Mouse (Mus musculus): ENCODE measurements around the gene Pin4. TPM values are rescaled to one million over a fixed set of nuclear protein-coding genes. Genes with fewer than 3 reads are reported as not detected.
"Not testable (repeated sequence)": the region's sequence is repeated elsewhere in the genome, so short reads cannot be mapped to it uniquely, and the experiment has no call there.

The Pin4 gene
- polyA plus RNA-seq, 1 experiment from 2014 or later = 50.1 TPM

DNA sequence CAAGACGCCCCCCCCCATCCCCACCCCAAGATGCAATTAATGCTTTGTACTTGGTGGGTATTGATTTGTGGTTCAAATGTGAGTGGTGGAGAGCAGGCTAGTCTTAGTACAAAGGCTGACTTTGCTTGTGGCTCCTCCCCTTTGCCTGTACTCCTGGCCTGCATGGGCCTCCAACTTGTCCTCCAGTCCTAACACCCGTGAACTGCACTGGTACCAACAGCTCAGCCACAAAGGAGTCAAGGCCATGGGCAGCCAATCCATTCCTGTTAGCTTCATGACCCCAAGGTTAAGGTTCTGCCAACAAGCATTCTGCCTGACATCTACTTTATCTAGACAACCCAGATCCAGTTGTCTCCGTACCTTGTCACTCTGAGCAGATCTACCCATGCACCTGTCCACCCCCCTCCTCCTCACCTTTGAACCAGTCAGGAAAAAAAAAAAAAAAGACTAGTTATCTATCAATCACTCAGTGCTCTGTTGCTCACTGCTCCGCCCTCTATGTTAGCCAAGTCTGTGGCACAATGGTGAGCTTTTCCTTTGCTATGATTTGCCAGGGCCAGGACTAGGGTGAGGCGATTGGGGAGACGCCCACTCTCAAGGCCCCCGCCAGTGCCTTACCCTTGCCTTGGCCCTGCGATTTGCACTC, 33.3 kb upstream of the Pin4 start:
- Histone ChIP-seq H3K4me3 (replicated peaks) (no peak overlapping the region), H3K27me3 (replicated peaks) (no peaks in the 10 kb centered on the region), H3K4me1 (replicated peaks) (no peaks in the 10 kb centered on the region), H3K9ac (no peak overlapping the region), H3K4me2 (replicated peaks) (no peak overlapping the region), H3K27ac (no peak overlapping the region), H3K36me3 (no peaks in the 10 kb centered on the region), H3K9me3 (no peaks in the 10 kb centered on the region)
- peak; percentile 84 for ATAC-seq
- 68% methylated on average over 8 of the region's 8 CpGs for WGBS

DNA sequence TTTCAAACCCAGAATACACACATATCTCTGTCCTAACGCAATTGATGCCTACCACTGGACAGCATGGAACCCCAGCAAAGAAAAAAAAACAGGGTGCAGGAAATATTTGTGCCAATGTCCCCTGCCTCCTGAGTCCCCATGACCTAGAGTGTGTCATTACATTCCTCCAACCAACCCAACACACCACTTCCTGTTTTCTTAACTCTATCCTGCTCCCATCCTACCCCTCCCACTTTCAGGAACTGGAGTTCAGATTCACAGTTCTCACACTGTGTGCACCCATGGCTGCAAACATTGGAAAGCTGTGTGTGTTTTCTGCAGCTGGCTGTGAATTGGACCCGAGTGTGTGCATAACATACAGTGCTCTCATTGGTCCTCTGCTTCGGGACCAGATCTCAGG, 28.6 kb upstream of the Pin4 start:
- Histone ChIP-seq H3K4me2 (replicated peaks) (no peak overlapping the region), H3K27ac (no peak overlapping the region), H3K27me3 (replicated peaks) (peaks cover 4% of the 10 kb centered on the region; the same call in 1 of the 2 replicates), H3K36me3 (no peaks in the 10 kb centered on the region), H3K9ac (no peak overlapping the region), H3K4me3 (replicated peaks) (no peak overlapping the region), H3K4me1 (replicated peaks) (no peaks in the 10 kb centered on the region), H3K9me3 (no peaks in the 10 kb centered on the region)
- ATAC-seq = no peak
- WGBS = 77% methylated on average over 3 of the region's 3 CpGs

DNA sequence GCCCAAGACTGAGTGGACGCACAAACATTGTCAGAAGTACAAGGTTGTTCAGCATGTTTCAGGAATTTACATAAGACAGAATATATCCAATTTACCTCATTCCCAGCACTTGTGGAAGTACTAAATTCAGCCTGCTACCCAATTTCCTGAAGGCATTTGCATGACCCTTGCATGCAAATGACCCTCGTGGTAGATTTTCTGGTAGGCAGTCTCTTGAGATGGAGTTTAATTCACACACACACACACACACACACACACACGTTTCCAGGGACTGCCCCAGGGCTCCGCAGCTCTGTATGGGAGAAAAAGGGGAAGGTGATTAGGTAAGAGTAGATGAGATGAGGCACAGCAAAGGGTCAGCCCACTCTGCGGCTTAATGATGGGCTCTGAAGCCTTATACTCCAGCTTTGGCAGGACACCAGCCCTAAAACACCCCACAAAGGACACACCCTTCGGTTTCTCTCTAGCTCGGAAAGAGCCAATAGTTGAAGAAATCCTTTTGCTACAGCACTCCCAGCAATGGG, 24.8 kb upstream of the Pin4 start:
- 72% methylated on average over 7 of the region's 7 CpGs for WGBS
- ATAC-seq = no peak
- no peak overlapping the region for H3K27ac ChIP-seq
- H3K9me3 ChIP-seq = no peaks in the 10 kb centered on the region
- H3K27me3 ChIP-seq (replicated peaks) = peaks cover 4% of the 10 kb centered on the region; the same call in 1 of the 2 replicates
- H3K36me3 ChIP-seq = no peaks in the 10 kb centered on the region
- no peak overlapping the region for H3K4me2 ChIP-seq (replicated peaks)
- H3K4me3 ChIP-seq (replicated peaks) = no peak overlapping the region
- no peak overlapping the region for H3K9ac ChIP-seq
- no peaks in the 10 kb centered on the region for H3K4me1 ChIP-seq (replicated peaks)

DNA sequence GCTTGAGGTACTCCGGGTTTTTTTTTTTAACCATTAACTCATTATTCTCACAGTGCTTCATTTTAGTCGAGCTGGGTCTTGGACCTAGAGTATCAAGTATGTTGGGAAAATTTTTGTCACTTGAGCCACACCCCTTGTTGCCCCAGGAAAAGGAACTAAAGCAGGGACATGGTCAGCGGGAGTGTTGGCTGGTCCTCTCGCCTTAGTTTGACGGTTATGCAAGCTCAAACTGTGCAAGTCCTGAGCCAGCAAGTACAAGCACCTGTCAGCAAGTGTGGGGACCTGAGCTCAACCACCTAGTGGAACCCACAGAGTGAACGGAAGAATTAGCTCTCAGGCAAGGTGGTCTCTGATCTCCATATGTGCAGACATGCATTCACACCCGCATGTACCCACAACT, 17.4 kb upstream of the Pin4 start:
- Histone ChIP-seq H3K27me3 (replicated peaks) (no peaks in the 10 kb centered on the region), H3K4me2 (replicated peaks) (no peak overlapping the region), H3K4me3 (replicated peaks) (no peak overlapping the region), H3K9ac (no peak overlapping the region), H3K36me3 (no peaks in the 10 kb centered on the region), H3K4me1 (replicated peaks) (no peaks in the 10 kb centered on the region), H3K27ac (no peak overlapping the region), H3K9me3 (no peaks in the 10 kb centered on the region)
- 71% methylated on average over 7 of the region's 7 CpGs for WGBS
- no peak for ATAC-seq

DNA sequence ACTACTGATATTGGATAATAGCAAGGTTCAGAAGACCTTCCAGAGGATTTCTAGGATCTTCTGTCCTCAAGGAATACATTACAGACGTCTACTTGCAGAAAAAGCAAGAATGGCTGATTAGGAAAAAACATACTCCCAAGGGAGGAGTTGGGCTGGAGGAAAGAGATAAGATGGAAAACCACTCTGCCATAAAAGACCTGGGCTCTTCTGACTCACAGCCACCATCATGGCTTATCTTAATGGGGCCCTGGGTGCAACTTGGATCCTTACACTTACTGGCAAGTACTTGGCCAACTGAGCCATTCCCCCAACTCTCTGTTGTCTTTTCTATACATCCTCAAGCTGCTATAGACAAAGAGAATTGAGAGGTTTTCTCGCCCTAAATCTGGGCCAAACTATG, 15.4 kb upstream of the Pin4 start:
- not testable (repeated sequence) for H3K9ac ChIP-seq; H3K4me1 ChIP-seq (replicated peaks); H3K4me3 ChIP-seq (replicated peaks); H3K27me3 ChIP-seq (replicated peaks); H3K27ac ChIP-seq; H3K4me2 ChIP-seq (replicated peaks); ATAC-seq; H3K9me3 ChIP-seq; H3K36me3 ChIP-seq
- 64% methylated on average over 2 of the region's 2 CpGs for WGBS

DNA sequence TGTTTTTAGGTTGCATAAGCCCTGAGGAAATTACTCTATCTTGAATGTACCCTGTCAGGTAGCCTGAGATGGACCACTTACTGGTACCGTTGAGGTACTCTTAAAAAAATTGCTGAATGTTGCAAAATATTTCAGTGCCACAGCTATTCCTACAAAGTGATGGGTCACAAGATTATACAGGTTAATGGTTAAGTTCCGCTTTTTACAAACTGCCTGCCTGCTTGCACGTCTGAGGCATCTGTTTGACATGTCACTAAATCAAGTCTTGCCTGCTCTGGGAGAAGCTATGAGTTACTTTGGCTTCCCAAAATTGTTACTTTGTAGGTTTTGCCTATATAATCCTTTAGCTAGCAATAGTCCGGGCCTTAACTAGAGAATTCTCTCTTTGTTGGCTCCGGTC, 9.9 kb upstream of the Pin4 start:
- H3K27me3 ChIP-seq (replicated peaks); H3K9ac ChIP-seq; H3K4me2 ChIP-seq (replicated peaks); H3K27ac ChIP-seq; H3K9me3 ChIP-seq; H3K36me3 ChIP-seq; ATAC-seq; H3K4me3 ChIP-seq (replicated peaks); H3K4me1 ChIP-seq (replicated peaks): not testable (repeated sequence)
- 61% methylated on average over 5 of the region's 5 CpGs for WGBS

DNA sequence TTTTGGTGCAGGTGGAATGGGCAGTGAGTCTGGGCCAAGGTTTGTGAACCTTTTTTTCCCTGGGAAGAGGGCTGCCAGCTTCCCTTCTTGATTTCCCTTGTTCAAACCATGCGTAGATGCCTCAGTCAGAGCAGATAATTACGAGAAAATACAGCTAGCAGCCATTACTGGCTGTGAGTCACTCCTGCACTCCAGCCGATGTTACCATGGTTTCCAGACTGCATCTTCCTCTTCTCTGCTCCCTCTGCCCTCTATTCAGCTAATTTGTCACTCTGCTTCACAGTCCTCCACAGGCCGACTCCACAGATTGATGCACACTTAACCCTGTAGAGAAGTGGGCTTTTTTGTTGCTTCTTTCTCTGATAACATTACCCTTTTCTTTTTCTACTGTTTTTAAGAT, 3.6 kb upstream of the Pin4 start:
- 52% methylated on average over 4 of the region's 4 CpGs for WGBS
- Histone ChIP-seq H3K4me1 (replicated peaks) (no peaks in the 10 kb centered on the region), H3K27me3 (replicated peaks) (no peaks in the 10 kb centered on the region), H3K9me3 (no peaks in the 10 kb centered on the region), H3K27ac (no peak overlapping the region), H3K36me3 (no peaks in the 10 kb centered on the region), H3K9ac (no peak overlapping the region), H3K4me3 (replicated peaks) (no peak overlapping the region), H3K4me2 (replicated peaks) (no peak overlapping the region)
- ATAC-seq = no peak

DNA sequence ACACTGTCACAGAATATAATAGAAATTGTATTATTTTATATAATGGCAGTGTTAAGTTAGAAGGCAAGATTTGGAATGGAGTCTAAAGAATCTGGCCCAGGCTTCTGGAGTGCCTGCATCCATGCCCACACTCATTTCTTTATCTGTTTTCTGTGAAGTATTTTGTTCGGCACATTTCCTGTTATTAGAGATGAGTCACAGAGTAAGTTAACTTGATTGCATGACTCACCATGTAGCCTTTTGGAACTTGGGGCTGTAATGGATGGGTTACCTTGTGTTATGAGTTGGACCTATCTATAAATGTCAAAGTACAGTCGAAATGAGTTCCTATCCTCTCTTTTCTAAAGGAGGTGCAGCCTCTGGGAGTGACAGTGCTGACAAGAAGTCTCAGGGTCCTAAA, 2.1 kb downstream of the Pin4 start:
- ATAC-seq = no peak
- Histone ChIP-seq H3K4me2 (replicated peaks) (no peak overlapping the region), H3K4me3 (replicated peaks) (no peak overlapping the region), H3K36me3 (0 out of 2 replicates have a peak, but pooled peaks cover 2% of the 10 kb centered on the region), H3K27me3 (replicated peaks) (no peaks in the 10 kb centered on the region), H3K9ac (no peak overlapping the region), H3K27ac (no peak overlapping the region), H3K9me3 (no peaks in the 10 kb centered on the region), H3K4me1 (replicated peaks) (no peaks in the 10 kb centered on the region)
- WGBS = 69% methylated on average over 2 of the region's 2 CpGs

DNA sequence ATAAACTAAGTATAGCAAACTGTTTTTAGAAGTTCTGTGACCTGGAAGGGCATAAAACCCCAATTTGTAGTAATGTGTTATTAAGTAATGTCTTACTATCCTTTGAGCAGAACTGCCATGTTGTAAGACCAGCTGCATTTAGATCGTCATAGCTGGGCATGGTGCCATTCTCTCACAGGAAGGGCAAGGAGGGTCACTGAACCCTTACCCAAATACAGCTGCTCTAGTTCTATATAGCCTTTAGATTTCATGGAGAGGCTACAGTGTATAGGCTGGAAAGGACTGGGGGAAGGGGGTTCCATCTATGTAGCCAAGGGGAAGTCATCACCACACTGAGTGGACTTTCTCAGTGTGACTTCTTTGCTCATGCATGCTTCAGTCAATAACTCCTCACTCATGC, 21.9 kb downstream of the Pin4 start:
- no peak overlapping the region for H3K27ac ChIP-seq
- no peak overlapping the region for H3K4me3 ChIP-seq (replicated peaks)
- no peak overlapping the region for H3K4me2 ChIP-seq (replicated peaks)
- 70% methylated on average over 1 of the region's 1 CpGs for WGBS
- no peaks in the 10 kb centered on the region for H3K4me1 ChIP-seq (replicated peaks)
- H3K36me3 ChIP-seq = 0 out of 2 replicates have a peak, but pooled peaks cover 4% of the 10 kb centered on the region
- H3K9me3 ChIP-seq = no peaks in the 10 kb centered on the region
- H3K9ac ChIP-seq = no peak overlapping the region
- ATAC-seq = no peak
- H3K27me3 ChIP-seq (replicated peaks) = no peaks in the 10 kb centered on the region

DNA sequence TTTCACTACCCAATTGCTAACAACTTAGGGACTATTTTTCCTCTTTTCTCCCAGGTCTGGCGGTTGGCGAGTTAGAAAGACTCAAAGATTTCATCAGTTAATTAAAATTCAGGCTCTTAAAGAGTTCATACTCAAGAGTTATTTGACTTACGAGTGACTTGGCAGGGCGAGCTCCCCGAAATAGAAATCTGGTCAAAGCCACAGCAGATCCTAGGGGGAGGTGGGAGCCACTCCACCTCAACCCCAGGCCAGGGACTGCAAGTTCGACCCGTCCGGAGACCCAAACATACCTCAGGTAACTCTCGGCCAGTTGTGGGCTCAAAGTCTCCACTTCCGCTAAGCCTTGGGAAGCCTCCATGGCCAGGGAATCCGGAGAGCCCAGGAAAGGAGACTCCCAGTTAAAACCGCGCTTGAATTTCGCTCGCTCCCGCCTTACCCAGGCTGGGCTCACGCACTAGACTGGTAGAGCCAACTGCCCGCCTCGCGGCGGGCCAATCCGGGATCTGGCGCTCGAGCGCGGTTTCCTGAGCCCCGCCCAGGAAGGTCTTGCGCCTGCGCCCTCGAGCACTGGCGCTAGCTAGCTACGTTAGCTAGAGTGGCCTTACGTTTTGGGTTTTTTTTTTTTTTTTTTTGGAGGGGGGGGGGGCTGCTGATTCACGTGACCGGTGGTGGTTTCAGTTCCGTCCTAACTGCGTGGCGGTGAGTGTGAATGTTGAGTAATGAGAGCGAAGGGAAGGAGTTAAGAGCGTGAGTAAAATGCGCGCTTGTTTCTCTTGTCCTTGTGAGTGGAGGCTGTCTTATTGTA, 37.6 kb downstream of the Pin4 start, which contains the start of gene Ercc6l:
Gene Ercc6l (minus strand): TSS at position 474 of the 805 bp plus-strand sequence.
- 14% methylated on average over 42 of the region's 42 CpGs for WGBS

DNA sequence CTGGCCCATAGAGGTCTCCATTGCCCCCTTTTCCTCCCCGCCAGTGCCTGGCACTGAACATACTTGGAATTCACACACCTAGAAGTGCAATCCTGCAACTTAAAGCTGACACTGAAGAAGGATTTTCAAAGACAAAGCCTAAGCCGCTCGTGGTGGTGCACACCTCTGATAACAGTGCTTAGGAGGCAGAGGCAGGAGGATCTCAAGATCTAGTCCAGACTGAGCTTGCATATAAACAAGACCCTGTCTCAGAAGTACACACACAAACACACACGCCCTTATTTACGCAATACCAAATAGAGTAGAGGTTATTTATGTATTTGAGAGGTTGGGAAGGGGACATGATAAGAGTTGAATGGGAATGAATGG, 38.2 kb downstream of the Pin4 start:
- peak overlapping the region; percentile 72; the same call in 1 of the 2 replicates for H3K27ac ChIP-seq

More for the DNA sequence above, 37.6 kb downstream of the Pin4 start, which contains the start of gene Ercc6l:
- Histone ChIP-seq H3K4me1 (replicated peaks) (no peaks in the 10 kb centered on the region), H3K27me3 (replicated peaks) (no peaks in the 10 kb centered on the region; the same call in 1 of the 2 replicates), H3K4me2 (replicated peaks) (peak within 1 kb of the TSS; percentile 48), H3K27ac (peak within 1 kb of the TSS; percentile 72), H3K36me3 (no peaks in the 10 kb centered on the region), H3K4me3 (replicated peaks) (peak within 1 kb of the TSS; percentile 51), H3K9ac (peak within 1 kb of the TSS; percentile 55), H3K9me3 (no peaks in the 10 kb centered on the region)
- peak; percentile 99 for ATAC-seq

DNA sequence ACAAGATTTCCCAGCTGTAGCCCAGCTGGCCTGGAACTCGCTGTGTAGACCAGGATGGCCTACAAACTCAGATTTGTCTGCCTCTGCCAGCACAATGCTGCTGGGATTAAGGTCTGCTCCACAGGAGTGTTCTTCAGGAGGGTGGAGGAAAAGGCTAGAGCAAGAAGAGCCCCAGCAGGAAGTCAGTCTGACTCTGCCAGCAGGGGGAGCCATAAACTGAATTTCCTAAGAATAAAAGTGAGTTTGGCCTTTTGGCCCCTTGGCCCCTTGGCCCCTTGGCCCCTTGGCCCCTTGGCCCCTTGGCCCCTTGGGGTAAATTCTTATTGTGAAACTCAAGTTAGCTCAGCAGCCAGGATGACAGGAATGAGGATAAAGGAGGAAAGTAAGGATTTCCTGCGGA, 40.5 kb downstream of the Pin4 start:
- Histone ChIP-seq H3K4me3 (replicated peaks) (no peak overlapping the region), H3K9ac (no peak overlapping the region), H3K4me2 (replicated peaks) (no peak overlapping the region), H3K27ac (no peak overlapping the region), H3K9me3 (no peaks in the 10 kb centered on the region), H3K4me1 (replicated peaks) (no peaks in the 10 kb centered on the region), H3K36me3 (no peaks in the 10 kb centered on the region), H3K27me3 (replicated peaks) (no peaks in the 10 kb centered on the region; the same call in 1 of the 2 replicates)
- no peak for ATAC-seq
- 71% methylated on average over 2 of the region's 2 CpGs for WGBS

More for the DNA sequence above, 38.2 kb downstream of the Pin4 start:
- peak overlapping the region; percentile 34 for H3K4me3 ChIP-seq (replicated peaks)
- no peaks in the 10 kb centered on the region for H3K36me3 ChIP-seq
- H3K9me3 ChIP-seq = no peaks in the 10 kb centered on the region
- no peaks in the 10 kb centered on the region; the same call in 1 of the 2 replicates for H3K27me3 ChIP-seq (replicated peaks)
- ATAC-seq = no peak
- WGBS = 49% methylated on average over 5 of the region's 5 CpGs
- H3K9ac ChIP-seq = peak overlapping the region; percentile 39; the same call in 1 of the 2 replicates
- H3K4me1 ChIP-seq (replicated peaks) = no peaks in the 10 kb centered on the region
- peak overlapping the region; percentile 48 for H3K4me2 ChIP-seq (replicated peaks)

Data from intestine, embryonic 15.5 days (tissue).